Mouse (Mus musculus): ENCODE measurements around the gene Ifi208. TPM values are rescaled to one million over a fixed set of nuclear protein-coding genes. Genes with fewer than 3 reads are reported as not detected.

The Ifi208 gene
- total RNA-seq (2023): 10 to 100 TPM; 35.8 to 49.2 TPM

DNA sequence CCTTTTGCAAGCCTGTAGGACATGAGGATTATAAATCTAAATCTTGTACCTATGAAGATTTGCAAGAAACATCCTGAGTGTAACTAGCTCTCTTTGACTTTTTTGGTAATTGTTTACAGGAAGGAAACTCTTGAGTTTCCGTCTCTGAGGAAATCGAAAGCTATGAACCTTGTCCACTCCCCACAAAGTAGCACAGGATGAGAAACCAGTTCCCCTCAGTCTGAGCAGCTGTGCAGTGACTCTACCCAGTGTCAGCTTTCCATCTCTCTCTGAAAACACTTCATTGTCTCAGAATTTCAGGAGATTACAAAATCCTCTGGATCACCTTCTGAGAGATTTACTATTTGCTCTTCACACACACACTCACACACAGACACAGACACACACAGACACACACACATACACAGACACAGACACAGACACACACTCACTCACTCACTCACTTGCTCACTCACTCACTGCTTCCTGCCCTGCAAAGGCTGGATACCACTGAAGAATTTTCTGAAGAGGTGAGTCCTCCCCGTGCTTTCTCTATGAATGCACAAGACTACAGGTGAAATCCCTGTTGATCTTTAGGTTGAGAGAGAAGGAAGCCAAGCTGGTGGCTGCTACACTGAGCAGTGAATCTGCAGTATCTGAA is at the start of gene Ifi208:
Gene Ifi208 (plus strand): TSS at position 218 of the 640 bp plus-strand sequence.

DNA sequence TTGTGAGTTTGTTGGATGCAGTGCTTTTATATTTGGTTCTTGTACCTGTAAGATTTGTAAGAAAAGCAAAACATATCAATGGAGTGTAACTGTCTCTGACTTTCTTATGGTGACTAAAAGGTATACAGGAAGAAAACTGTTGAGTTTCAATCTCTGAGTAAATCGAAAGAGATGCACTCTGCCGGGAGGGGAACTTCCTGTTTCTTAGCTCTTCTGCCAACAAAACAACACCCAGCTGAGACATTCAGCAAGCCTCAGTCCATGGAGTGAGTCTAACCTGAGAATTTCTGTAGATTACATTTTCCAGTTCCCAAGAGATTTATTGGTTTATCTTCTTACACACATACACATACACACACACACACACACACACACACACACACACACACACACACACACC is 42.9 kb upstream of the Ifi208 start, which contains the start of gene Ifi209:
Gene Ifi209 (plus strand): TSS at position 296 of the 400 bp plus-strand sequence.

GRCm38 (mm10) chr1:173741656-173742055 is 68.2 kb downstream of the Ifi208 start, which contains the start of gene Ifi207:
TSS of gene Ifi207 (minus strand) at chr1:173741747.

Other genes with a start within 250 kb of the Ifi208 start
- 10 to 100 TPM; 61.4 to 87.1 TPM for gene Ifi206, start 182.6 kb upstream of the Ifi208 start, total RNA-seq (2023)
- 10 to 100 TPM; 40.4 to 47.6 TPM for gene Ifi214, start 137.7 kb upstream of the Ifi208 start, total RNA-seq (2023)
- gene Ifi213, start 74.4 kb upstream of the Ifi208 start, total RNA-seq (2023): 100 to 1,000 TPM in 1 of 2 experiments, 10 to 100 TPM in 1; 79.5 to 136 TPM
- 100 to 1,000 TPM; 237 to 257 TPM for gene Ifi209, start 42.8 kb upstream of the Ifi208 start, total RNA-seq (2023)
- 1 to 10 TPM; 1.1 to 1.5 TPM for gene Ifi207, start 68.1 kb downstream of the Ifi208 start, total RNA-seq (2023)
- 10 to 100 TPM; 14.1 to 15.1 TPM for gene Ifi204, start 93.3 kb downstream of the Ifi208 start, total RNA-seq (2023)
- under 1 TPM in 1 of 2 experiments, not detected in 1; 0.44 TPM for gene Ifi211, start 239.4 kb downstream of the Ifi208 start, total RNA-seq (2023)